Mouse (Mus musculus): ENCODE results near the gene Scube1. TPM values are rescaled to one million over a fixed set of nuclear protein-coding genes. Genes with fewer than 3 reads are reported as not detected.
A peak's percentile ranks its signal among the peaks of the same experiment; 100 is the strongest.

Gene Scube1
- total and polyA plus RNA-seq, 2 experiments from 2014 or later: 9.7 to 28.1 TPM

- 80% methylated on average over 4 of the region's 4 CpGs for WGBS
Observed at GRCm38 (mm10) chr15:83640208-83640607, 84.6 kb downstream of the Scube1 start.

GRCm38 (mm10) chr15:83639160-83639559 is 85.7 kb downstream of the Scube1 start:
- no peaks in the 10 kb centered on the region for H3K4me1 ChIP-seq (ENCODE audit: insufficient read depth)
- ATAC-seq (no peak), DNase-seq (no peak)
- no peaks in the 10 kb centered on the region for H3K9me3 ChIP-seq (ENCODE audit: low read length)
- H3K4me2 ChIP-seq (ENCODE audit: low read depth): no peak overlapping the region
- H3K9ac ChIP-seq: no peak overlapping the region
- no peaks in the 10 kb centered on the region for H3K27me3 ChIP-seq (ENCODE audit: insufficient read depth, low read length)
- no peak overlapping the region for H3K4me3 ChIP-seq (ENCODE audit: low read depth, low read length)
- no peak for TF ChIP-seq CTCF (IDR thresholded peaks at IDR 0.05; ENCODE audit: low read depth)
- H3K27ac ChIP-seq (ENCODE audit: low read depth, low read length): no peak overlapping the region
- no peaks in the 10 kb centered on the region for H3K36me3 ChIP-seq (ENCODE audit: insufficient read depth)
- 73% methylated on average over 3 of the region's 3 CpGs for WGBS

More at GRCm38 (mm10) chr15:83640208-83640607, 84.6 kb downstream of the Scube1 start:
- H3K4me3 ChIP-seq (ENCODE audit: low read depth, low read length): no peak overlapping the region
- no peak overlapping the region for H3K27ac ChIP-seq (ENCODE audit: low read depth, low read length)
- no peaks in the 10 kb centered on the region for H3K36me3 ChIP-seq (ENCODE audit: insufficient read depth)
- DNase-seq (no peak), ATAC-seq (no peak)
- no peak overlapping the region for H3K4me2 ChIP-seq (ENCODE audit: low read depth)
- no peak for TF ChIP-seq CTCF (IDR thresholded peaks at IDR 0.05; ENCODE audit: low read depth)
- no peaks in the 10 kb centered on the region for H3K4me1 ChIP-seq (ENCODE audit: insufficient read depth)
- H3K9me3 ChIP-seq (ENCODE audit: low read length): no peaks in the 10 kb centered on the region
- no peaks in the 10 kb centered on the region for H3K27me3 ChIP-seq (ENCODE audit: insufficient read depth, low read length)
- no peak overlapping the region for H3K9ac ChIP-seq

- 91% methylated on average over 20 of the region's 20 CpGs for WGBS
- DNase-seq: no peak
- Histone ChIP-seq H3K4me2 (ENCODE audit: low read depth) (no peak overlapping the region), H3K27ac (ENCODE audit: low read depth, low read length) (no peak overlapping the region), H3K36me3 (ENCODE audit: insufficient read depth) (no peaks in the 10 kb centered on the region), H3K9ac (no peak overlapping the region), H3K9me3 (ENCODE audit: low read length) (no peaks in the 10 kb centered on the region), H3K4me1 (ENCODE audit: insufficient read depth) (no peaks in the 10 kb centered on the region), H3K27me3 (ENCODE audit: insufficient read depth, low read length) (no peaks in the 10 kb centered on the region), H3K4me3 (ENCODE audit: low read depth, low read length) (no peak overlapping the region)
- TF ChIP-seq CTCF (IDR thresholded peaks at IDR 0.05; ENCODE audit: low read depth): no peak
- ATAC-seq: no peak
Observed at GRCm38 (mm10) chr15:83638196-83638899, 86.5 kb downstream of the Scube1 start.

- 78% methylated on average over 6 of the region's 6 CpGs for WGBS
- H3K4me3 ChIP-seq (ENCODE audit: low read depth, low read length): no peak overlapping the region
- ATAC-seq (no peak), DNase-seq (no peak)
- H3K4me1 ChIP-seq (ENCODE audit: insufficient read depth): no peaks in the 10 kb centered on the region
- H3K9me3 ChIP-seq (ENCODE audit: low read length): no peaks in the 10 kb centered on the region
- H3K36me3 ChIP-seq (ENCODE audit: insufficient read depth): no peaks in the 10 kb centered on the region
- no peaks in the 10 kb centered on the region for H3K27me3 ChIP-seq (ENCODE audit: insufficient read depth, low read length)
- no peak overlapping the region for H3K27ac ChIP-seq (ENCODE audit: low read depth, low read length)
- TF ChIP-seq CTCF (IDR thresholded peaks at IDR 0.05; ENCODE audit: low read depth): no peak
- H3K9ac ChIP-seq: no peak overlapping the region
- H3K4me2 ChIP-seq (ENCODE audit: low read depth): no peak overlapping the region
Observed at GRCm38 (mm10) chr15:83636759-83637158, 88.1 kb downstream of the Scube1 start.

GRCm38 (mm10) chr15:83635251-83635650 is 89.6 kb downstream of the Scube1 start:
- DNase-seq: no peak
- no peak for ATAC-seq
- Histone ChIP-seq H3K27me3 (ENCODE audit: insufficient read depth, low read length) (no peaks in the 10 kb centered on the region), H3K27ac (ENCODE audit: low read depth, low read length) (no peak overlapping the region), H3K4me2 (ENCODE audit: low read depth) (no peak overlapping the region), H3K9ac (no peak overlapping the region), H3K36me3 (ENCODE audit: insufficient read depth) (peaks cover 1% of the 10 kb centered on the region; the same call in 1 of the 2 replicates), H3K4me1 (ENCODE audit: insufficient read depth) (no peaks in the 10 kb centered on the region), H3K4me3 (ENCODE audit: low read depth, low read length) (no peak overlapping the region), H3K9me3 (ENCODE audit: low read length) (no peaks in the 10 kb centered on the region)
- TF ChIP-seq CTCF (IDR thresholded peaks at IDR 0.05; ENCODE audit: low read depth): no peak
- 73% methylated on average over 3 of the region's 3 CpGs for WGBS

- H3K9me3 ChIP-seq (ENCODE audit: low read length): no peaks in the 10 kb centered on the region
- ATAC-seq (no peak), DNase-seq (peak; percentile 59)
- no peak overlapping the region for H3K4me2 ChIP-seq (ENCODE audit: low read depth)
- WGBS: 3% methylated on average over 1 of the region's 1 CpGs
- H3K9ac ChIP-seq: no peak overlapping the region
- no peak overlapping the region for H3K4me3 ChIP-seq (ENCODE audit: low read depth, low read length)
- H3K4me1 ChIP-seq (ENCODE audit: insufficient read depth): no peaks in the 10 kb centered on the region
- peak; percentile 89 for TF ChIP-seq CTCF (IDR thresholded peaks at IDR 0.05; ENCODE audit: low read depth)
- H3K36me3 ChIP-seq (ENCODE audit: insufficient read depth): peaks cover 4% of the 10 kb centered on the region; the same call in 1 of the 2 replicates
- H3K27me3 ChIP-seq (ENCODE audit: insufficient read depth, low read length): no peaks in the 10 kb centered on the region
- no peak overlapping the region for H3K27ac ChIP-seq (ENCODE audit: low read depth, low read length)
Observed at GRCm38 (mm10) chr15:83634076-83634475, 90.7 kb downstream of the Scube1 start.

GRCm38 (mm10) chr15:83631071-83631470 is 93.8 kb downstream of the Scube1 start:
- Histone ChIP-seq H3K4me1 (ENCODE audit: insufficient read depth) (no peaks in the 10 kb centered on the region), H3K9me3 (ENCODE audit: low read length) (no peaks in the 10 kb centered on the region), H3K27ac (ENCODE audit: low read depth, low read length) (no peak overlapping the region), H3K4me3 (ENCODE audit: low read depth, low read length) (no peak overlapping the region), H3K9ac (no peak overlapping the region), H3K27me3 (ENCODE audit: insufficient read depth, low read length) (no peaks in the 10 kb centered on the region), H3K36me3 (ENCODE audit: insufficient read depth) (peaks cover 4% of the 10 kb centered on the region; the same call in 1 of the 2 replicates), H3K4me2 (ENCODE audit: low read depth) (no peak overlapping the region)
- ATAC-seq: no peak
- WGBS: 84% methylated on average over 7 of the region's 7 CpGs
- TF ChIP-seq CTCF (IDR thresholded peaks at IDR 0.05; ENCODE audit: low read depth): no peak
- no peak for DNase-seq

All from forebrain, postnatal 0 days (tissue).